Mouse (Mus musculus) myocyte (in vitro differentiated cells): ENCODE results near the gene Gm16253. TPM values are rescaled to one million over a fixed set of nuclear protein-coding genes. Genes with fewer than 3 reads are reported as not detected.
A peak's percentile ranks its signal among the peaks of the same experiment; 100 is the strongest.

Source experiments
- H3K27me3 ChIP-seq: one replicate; pipeline ENCODE4 v1.6.1; 2011; ENCODE audit not compliant: control insufficient read depth, insufficient read depth, insufficient read length
- H3K36me3 ChIP-seq: one replicate; pipeline ENCODE4 v1.6.1; 2011; ENCODE audit not compliant: control insufficient read depth, insufficient read depth
- H3K4me2 ChIP-seq: one replicate; pipeline ENCODE4 v1.6.1; 2011; ENCODE audit warnings: low read depth, control low read depth
- H3K4me3 ChIP-seq: one replicate; pipeline ENCODE4 v1.5.1; 2011; ENCODE audit warnings: mild to moderate bottlenecking, control low read depth, moderate library complexity
- H3K79me2 ChIP-seq: one replicate; pipeline ENCODE4 v1.6.1; 2011; ENCODE audit not compliant: control insufficient read depth, insufficient read depth
- H3ac ChIP-seq: one replicate; pipeline ENCODE4 v1.6.1; 2011; ENCODE audit not compliant: control insufficient read depth, insufficient read length
- CEBPB ChIP-seq: IDR thresholded peaks from 2 replicates; pipeline ENCODE4 v1.6.1; 2011; ENCODE audit warnings: mild to moderate bottlenecking, moderate library complexity; ENCODE audit not compliant: poor library complexity, insufficient read depth, severe bottlenecking
- E2F4 ChIP-seq: IDR thresholded peaks from one replicate; pipeline ENCODE4 v1.6.1; 2011; ENCODE audit warnings: mild to moderate bottlenecking, control low read depth, moderate library complexity; ENCODE audit not compliant: insufficient read depth
- MAX ChIP-seq: IDR thresholded peaks from one replicate; pipeline ENCODE4 v1.6.1; 2011; ENCODE audit warnings: low read depth, mild to moderate bottlenecking, control low read depth
- MYOD1 ChIP-seq, 3 experiments: IDR thresholded peaks; one replicate each; pipeline ENCODE4 v1.6.1; 2011; ENCODE audit warnings: control low read depth in 2 of 3, low read depth in 2 of 3, mild to moderate bottlenecking in 2 of 3, moderate library complexity in 1 of 3; ENCODE audit not compliant: insufficient read length in 2 of 3, control insufficient read depth in 1 of 3
- MYOG ChIP-seq, 3 experiments: IDR thresholded peaks; one replicate each; pipeline ENCODE4 v1.6.1; 2011; ENCODE audit warnings: control low read depth in 2 of 3, low read depth in 2 of 3, mild to moderate bottlenecking in 2 of 3; ENCODE audit not compliant: insufficient read length in 2 of 3, control insufficient read depth in 1 of 3, insufficient read depth in 1 of 3
- POLR2A ChIP-seq: IDR thresholded peaks from one replicate; pipeline ENCODE4 v1.6.1; 2011; ENCODE audit warnings: low read depth, mild to moderate bottlenecking, control low read depth, moderate library complexity; ENCODE audit not compliant: insufficient read length
- POLR2AphosphoS2 ChIP-seq: IDR thresholded peaks from one replicate; pipeline ENCODE4 v1.6.1; 2011; ENCODE audit warnings: low read depth, control low read depth; ENCODE audit not compliant: insufficient read length
- REST ChIP-seq: IDR thresholded peaks from one replicate; pipeline ENCODE4 v1.6.1; 2011; ENCODE audit warnings: mild to moderate bottlenecking, control low read depth, moderate library complexity; ENCODE audit not compliant: insufficient read depth, insufficient read length
- SRF ChIP-seq: IDR thresholded peaks from one replicate; pipeline ENCODE4 v1.6.1; 2011; ENCODE audit warnings: low read depth; ENCODE audit not compliant: control insufficient read depth, insufficient read length
- TCF12 ChIP-seq: IDR thresholded peaks from one replicate; pipeline ENCODE4 v1.6.1; 2011; ENCODE audit warnings: mild to moderate bottlenecking, control low read depth; ENCODE audit not compliant: poor library complexity, insufficient read depth, severe bottlenecking
- TCF3 ChIP-seq: IDR thresholded peaks from one replicate; pipeline ENCODE4 v1.6.1; 2011; ENCODE audit warnings: low read depth, control low read depth; ENCODE audit not compliant: insufficient read length
- USF1 ChIP-seq: IDR thresholded peaks from one replicate; pipeline ENCODE4 v1.6.1; 2011; ENCODE audit warnings: low read depth, mild to moderate bottlenecking, control low read depth, moderate library complexity
- polyA plus RNA-seq: library from polyadenylated mRNA; unstranded; fragments of >200 nt; fragmentation: generic; extraction: Trizol; gene quantifications from one replicate; pipeline ENCODE4 v1.2.1, GENCODE M21; 2012; ENCODE audit warnings: missing spikeins

Gene Gm16253
- polyA plus RNA-seq, 1 experiment = 0.25 TPM

DNA sequence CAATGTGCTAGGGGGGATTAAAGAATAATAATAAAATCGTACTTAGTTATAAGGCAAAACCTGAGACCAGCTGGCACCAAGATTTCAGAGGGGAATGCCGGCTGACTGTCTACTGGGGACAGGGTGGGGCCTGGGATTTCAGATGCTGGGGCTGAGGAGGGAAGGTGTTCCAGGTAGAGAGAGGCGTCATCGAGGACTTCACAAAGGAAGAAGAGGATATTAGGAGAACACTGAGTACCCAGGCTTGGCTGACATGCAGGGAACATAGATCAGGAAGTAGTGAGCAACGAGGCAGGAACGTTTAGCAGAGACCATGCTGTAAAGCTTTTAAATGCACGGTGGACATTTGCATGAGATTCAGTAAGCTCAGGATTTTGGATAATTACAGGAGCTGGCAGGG is 24.9 kb upstream of the Gm16253 start:
- Histone ChIP-seq H3ac (no peak overlapping the region), H3K4me3 (no peak overlapping the region), H3K36me3 (no peaks in the 10 kb centered on the region), H3K27me3 (no peaks in the 10 kb centered on the region), H3K4me2 (no peak overlapping the region), H3K79me2 (no peaks in the 10 kb centered on the region)
- TF ChIP-seq SRF = no peak
- TF ChIP-seq MYOG (IDR thresholded peaks at IDR 0.05; ENCODE audit: control insufficient read depth in 1 of 3, insufficient read depth in 1 of 3, insufficient read length in 2 of 3, low read depth in 2 of 3) = no peak
- no peak for TF ChIP-seq MYOD1 (IDR thresholded peaks at IDR 0.05; ENCODE audit: control insufficient read depth in 1 of 3, insufficient read length in 2 of 3, low read depth in 2 of 3)
- TF ChIP-seq TCF12 = no peak
- no peak for TF ChIP-seq E2F4
- no peak for TF ChIP-seq POLR2AphosphoS2
- no peak for TF ChIP-seq POLR2A
- TF ChIP-seq MAX = no peak
- no peak for TF ChIP-seq TCF3
- TF ChIP-seq REST = no peak
- TF ChIP-seq USF1 = no peak
- no peak for TF ChIP-seq CEBPB

GRCm38 (mm10) chr3:96553601-96554000 is 23.2 kb upstream of the Gm16253 start:
- no peaks in the 10 kb centered on the region for H3K79me2 ChIP-seq
- H3K4me2 ChIP-seq = no peak overlapping the region
- no peaks in the 10 kb centered on the region for H3K27me3 ChIP-seq
- no peaks in the 10 kb centered on the region for H3K36me3 ChIP-seq
- H3K4me3 ChIP-seq = no peak overlapping the region
- no peak overlapping the region for H3ac ChIP-seq
- TF ChIP-seq POLR2A = no peak
- TF ChIP-seq MYOD1 (IDR thresholded peaks at IDR 0.05; ENCODE audit: control insufficient read depth in 1 of 3, insufficient read length in 2 of 3, low read depth in 2 of 3) = no peak
- TF ChIP-seq E2F4 = no peak
- no peak for TF ChIP-seq POLR2AphosphoS2
- TF ChIP-seq CEBPB = no peak
- no peak for TF ChIP-seq MAX
- no peak for TF ChIP-seq TCF12
- no peak for TF ChIP-seq USF1
- no peak for TF ChIP-seq TCF3
- TF ChIP-seq SRF = no peak
- TF ChIP-seq REST = no peak
- TF ChIP-seq MYOG (IDR thresholded peaks at IDR 0.05; ENCODE audit: control insufficient read depth in 1 of 3, insufficient read depth in 1 of 3, insufficient read length in 2 of 3, low read depth in 2 of 3) = no peak

DNA sequence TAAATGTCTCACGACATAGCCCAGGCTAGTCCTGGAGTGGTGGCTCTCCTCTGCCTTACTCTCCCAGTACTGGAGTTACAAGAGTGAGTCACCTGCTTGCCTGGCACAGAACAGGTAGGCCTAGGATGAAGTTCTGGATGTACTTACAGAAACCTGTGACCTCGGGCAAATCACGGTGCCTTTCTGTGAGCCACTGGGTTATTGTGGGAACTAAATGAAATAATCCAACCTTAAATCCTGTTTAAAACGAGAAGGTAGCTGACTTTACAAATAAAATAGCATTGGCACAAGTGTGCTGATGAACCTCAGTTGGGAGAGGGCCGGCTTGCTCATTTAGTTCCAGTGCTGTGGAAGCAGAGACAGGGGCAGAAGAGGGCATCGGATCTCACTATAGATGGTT is 22.5 kb upstream of the Gm16253 start:
- Histone ChIP-seq H3ac (no peak overlapping the region), H3K79me2 (peaks cover 5% of the 10 kb centered on the region), H3K27me3 (no peaks in the 10 kb centered on the region), H3K36me3 (no peaks in the 10 kb centered on the region), H3K4me3 (no peak overlapping the region), H3K4me2 (no peak overlapping the region)
- TF ChIP-seq TCF3 (no peak), POLR2A (no peak), E2F4 (no peak), REST (no peak), TCF12 (no peak), CEBPB (no peak), MAX (no peak), MYOG (IDR thresholded peaks at IDR 0.05; ENCODE audit: control insufficient read depth in 1 of 3, insufficient read depth in 1 of 3, insufficient read length in 2 of 3, low read depth in 2 of 3) (no peak), MYOD1 (IDR thresholded peaks at IDR 0.05; ENCODE audit: control insufficient read depth in 1 of 3, insufficient read length in 2 of 3, low read depth in 2 of 3) (no peak), POLR2AphosphoS2 (no peak), USF1 (no peak), SRF (no peak)

GRCm38 (mm10) chr3:96555041-96555596 is 21.7 kb upstream of the Gm16253 start:
- no peaks in the 10 kb centered on the region for H3K27me3 ChIP-seq
- H3K4me2 ChIP-seq = peak overlapping the region; percentile 34
- TF ChIP-seq MYOG (IDR thresholded peaks at IDR 0.05; ENCODE audit: control insufficient read depth in 1 of 3, insufficient read depth in 1 of 3, insufficient read length in 2 of 3, low read depth in 2 of 3) (peak in 2 of 3 experiments; percentile 69 to 81), USF1 (no peak), MYOD1 (IDR thresholded peaks at IDR 0.05; ENCODE audit: control insufficient read depth in 1 of 3, insufficient read length in 2 of 3, low read depth in 2 of 3) (peak; percentile 64 to 81 (median 70))
- no peak overlapping the region for H3ac ChIP-seq
- H3K79me2 ChIP-seq = peaks cover 9% of the 10 kb centered on the region
- peaks cover 4% of the 10 kb centered on the region for H3K36me3 ChIP-seq
- H3K4me3 ChIP-seq = no peak overlapping the region
